Mouse (Mus musculus): Measurements from ENCODE around the gene Sarm1. TPM values are rescaled to one million over a fixed set of nuclear protein-coding genes. Genes with fewer than 3 reads are reported as not detected.

The Sarm1 gene
- total RNA-seq, 2 experiments from 2014 or later: 34.3 to 36.5 TPM

DNA sequence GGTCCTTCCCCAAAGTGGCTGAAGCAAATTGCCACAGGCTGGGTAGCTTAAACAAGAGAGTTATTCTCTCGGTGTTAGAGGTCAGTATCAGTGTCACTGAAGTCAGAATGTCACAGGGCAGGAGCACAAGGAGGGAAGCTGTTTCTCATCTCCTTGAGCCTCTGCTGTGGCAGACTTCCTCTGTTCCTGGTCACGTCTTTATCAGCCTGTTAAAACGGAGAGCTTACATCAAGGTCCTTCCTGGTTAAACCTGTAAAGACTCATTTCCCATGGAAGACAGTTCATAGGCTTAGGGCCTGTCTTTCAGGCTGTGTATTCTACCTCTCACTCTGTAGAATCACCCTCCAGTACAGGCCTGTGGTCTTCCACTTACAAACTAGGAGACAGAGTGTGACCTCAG, 29.6 kb downstream of the Sarm1 start:
- DNase-seq (ENCODE audit: low spot score in 2 of 2): no peak
- intact Hi-C loops (cut with DNase I): no loop called here

DNA sequence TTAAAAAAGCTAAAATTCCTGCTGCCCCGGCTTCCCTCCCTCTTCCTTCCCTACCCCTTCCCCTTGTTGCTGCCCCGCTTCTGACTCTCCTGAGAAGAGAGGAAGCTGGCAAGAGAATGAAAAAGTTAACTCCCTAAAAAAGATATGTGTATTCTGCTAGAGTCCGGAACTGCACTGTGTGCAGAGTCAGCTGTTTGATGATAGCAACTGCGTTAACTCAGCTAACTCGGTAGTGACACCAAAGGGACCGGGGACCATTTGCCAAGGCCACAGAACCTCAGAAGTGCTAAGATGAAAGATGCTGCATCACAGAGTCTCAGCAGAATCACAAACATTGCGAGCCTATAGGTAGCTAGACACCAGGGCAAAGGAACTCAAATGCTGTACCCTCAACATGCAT, 30.0 kb downstream of the Sarm1 start:
- intact Hi-C loops (cut with DNase I): no loop called here
- DNase-seq (ENCODE audit: low spot score in 2 of 2): no peak

DNA sequence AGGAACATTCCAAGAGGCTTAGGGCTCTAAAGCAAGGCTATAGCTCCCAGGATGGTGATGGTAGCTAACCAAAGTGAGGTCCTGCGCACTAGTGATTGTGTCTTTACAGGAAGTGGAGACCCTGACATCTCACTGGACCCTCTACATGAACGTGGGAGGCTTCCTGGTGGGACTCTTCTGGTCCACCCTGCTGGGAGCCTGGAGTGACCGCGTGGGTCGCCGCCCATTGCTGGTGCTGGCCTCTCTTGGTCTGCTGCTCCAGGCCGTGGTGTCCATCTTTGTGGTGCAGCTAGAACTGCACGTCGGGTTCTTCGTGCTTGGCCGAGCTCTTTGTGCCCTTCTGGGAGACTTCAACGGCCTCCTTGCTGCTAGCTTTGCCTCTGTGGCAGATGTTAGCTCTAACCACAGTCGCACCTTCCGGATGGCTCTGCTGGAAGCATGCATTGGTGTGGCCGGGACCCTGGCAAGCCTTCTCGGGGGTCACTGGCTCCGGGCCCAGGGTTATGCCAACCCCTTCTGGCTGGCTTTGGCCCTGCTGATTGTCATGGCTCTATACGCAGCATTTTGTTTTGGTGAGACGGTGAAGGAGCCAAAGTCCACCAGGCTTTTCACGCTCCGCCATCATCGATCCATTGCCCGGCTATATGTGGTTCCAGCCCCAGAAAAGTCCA, 31.2 kb downstream of the Sarm1 start:
- no peak for DNase-seq (ENCODE audit: low spot score in 2 of 2)
- intact Hi-C loops (cut with DNase I): no loop called here

DNA sequence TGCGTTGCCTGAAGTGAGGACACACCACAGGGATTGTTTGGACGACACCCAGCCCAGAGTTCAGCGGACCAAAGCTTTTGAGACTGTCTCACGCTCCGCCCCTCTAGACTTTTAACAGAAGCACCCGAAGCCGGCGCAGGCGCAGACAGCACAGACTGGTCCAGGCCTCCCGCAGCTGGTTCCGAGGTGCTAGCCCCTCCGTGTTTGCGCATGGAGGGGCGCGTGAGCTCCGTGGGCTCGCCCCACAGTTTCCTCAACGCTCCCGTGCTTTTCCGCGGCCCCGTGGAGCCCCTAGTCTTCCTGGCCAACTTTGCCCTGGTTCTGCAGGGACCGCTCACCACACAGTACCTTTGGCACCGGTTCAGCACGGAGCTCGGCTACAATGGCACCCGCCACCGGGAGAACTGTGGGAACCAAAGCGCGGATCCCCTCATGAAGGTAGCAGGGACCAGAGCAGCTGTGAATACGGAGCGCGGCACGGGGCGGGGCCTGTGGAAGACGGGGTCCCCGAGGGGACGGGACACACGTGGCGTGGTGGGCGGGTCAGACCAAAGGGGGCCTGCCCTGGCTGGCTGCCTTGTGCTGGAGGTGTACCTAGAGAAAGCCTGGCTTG, 31.9 kb downstream of the Sarm1 start, which contains the start of gene Slc46a1:
Gene Slc46a1, plus strand, starts transcription at position 130 of the 613 bp plus-strand sequence.
- intact Hi-C loops (cut with DNase I): no loop called here
- DNase-seq (ENCODE audit: low spot score in 2 of 2): peak; percentile 80 to 83

DNA sequence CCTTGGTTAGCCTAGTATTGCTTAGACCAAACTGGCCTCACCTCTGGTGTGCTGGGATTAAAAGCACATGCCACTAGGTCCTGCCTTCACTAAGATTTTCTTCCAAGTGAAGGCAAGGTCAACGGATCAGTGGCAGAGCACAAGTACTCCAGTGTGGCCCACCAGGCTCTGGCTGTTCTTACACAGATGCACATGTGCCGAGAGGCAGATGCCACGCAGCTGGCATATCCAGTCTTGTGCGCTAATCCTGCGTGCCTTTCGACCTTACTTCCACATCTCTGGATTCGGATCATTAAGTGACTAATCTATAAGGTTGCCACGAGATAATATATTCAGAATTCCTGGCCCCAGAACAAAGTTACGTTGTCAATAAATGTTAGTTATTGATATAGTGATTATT, 32.4 kb downstream of the Sarm1 start:
- no peak for DNase-seq (ENCODE audit: low spot score in 2 of 2)
- intact Hi-C loops (cut with DNase I): no loop called here

DNA sequence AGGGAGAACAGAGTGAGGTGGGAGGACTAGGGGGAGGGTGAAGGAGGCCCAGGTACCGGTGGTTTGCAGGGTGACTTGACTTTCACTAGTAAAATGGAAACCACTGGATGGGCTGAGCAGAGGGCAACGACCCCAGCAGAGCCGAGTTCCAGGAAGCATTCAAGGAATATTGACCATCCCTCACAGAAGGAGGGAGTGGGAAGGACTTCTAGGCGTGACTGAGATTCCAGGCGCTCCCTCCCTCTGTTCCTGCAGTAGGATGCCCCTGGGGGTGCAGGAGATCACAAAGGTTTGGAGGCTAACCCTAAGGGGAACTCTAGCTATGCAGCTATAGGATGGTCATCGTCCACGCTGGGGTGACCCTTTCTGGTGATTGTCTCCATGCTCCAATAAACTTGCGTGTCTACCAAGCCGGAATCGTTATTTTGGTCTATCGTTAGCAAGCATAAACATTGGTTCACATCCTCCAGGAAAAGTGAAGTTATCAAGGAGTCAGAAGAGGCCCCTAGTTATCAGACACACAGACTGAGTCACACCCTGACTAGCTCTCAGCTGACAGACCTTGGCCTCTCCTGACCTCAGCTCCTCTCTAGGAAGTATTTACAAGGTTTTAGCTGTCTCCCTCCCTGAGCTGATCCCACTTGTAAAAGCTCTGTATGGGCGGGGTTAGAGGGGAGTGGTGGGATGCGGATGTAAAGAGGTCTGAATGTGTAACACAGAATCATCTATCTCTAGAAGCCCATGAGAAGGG, 34.1 kb downstream of the Sarm1 start:
- intact Hi-C loops (cut with DNase I): no loop called here

DNA sequence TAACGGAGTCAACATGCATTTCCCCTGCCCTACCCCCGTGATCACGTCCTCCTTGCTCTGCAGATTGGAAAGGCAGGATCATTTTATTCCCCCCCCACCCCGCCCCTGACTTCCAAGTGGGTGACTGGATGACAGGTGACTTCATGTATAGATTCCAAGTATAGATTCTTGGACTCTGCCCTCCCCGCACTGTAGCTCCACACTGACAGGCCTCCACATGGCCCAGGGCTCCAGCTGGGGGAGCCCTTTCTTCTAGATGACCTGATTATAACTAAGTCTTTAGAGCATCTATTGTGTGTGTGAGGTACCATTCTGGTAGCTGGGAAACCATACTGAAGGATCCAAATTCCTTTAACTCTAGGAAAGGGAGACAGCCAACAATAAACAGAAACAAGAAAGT, 34.9 kb downstream of the Sarm1 start:
- intact Hi-C loops (cut with DNase I): no loop called here
- DNase-seq (ENCODE audit: low spot score in 2 of 2): no peak

More for the DNA sequence above, 34.1 kb downstream of the Sarm1 start:
- no peak for DNase-seq (ENCODE audit: low spot score in 2 of 2)

DNA sequence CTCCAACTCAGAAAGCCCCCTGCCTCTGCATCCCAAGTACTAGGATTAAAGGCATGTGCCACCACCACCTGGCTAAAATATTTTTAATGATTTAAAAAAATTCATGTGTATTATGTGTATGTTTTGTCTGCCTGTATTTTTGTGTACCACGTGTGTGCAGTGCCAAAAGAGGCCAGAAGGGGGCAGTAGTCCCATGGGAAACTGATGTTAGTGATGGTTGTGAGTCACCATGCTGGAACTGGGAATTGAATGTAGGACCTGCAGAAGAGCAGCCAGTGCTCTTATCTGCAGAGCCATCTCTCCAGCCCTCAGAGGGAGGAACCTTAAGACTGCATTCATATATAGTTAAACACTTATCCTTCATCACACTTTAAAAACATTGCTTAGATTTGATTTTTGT, 35.7 kb downstream of the Sarm1 start:
- intact Hi-C loops (cut with DNase I): no loop called here
- DNase-seq (ENCODE audit: low spot score in 2 of 2): no peak

DNA sequence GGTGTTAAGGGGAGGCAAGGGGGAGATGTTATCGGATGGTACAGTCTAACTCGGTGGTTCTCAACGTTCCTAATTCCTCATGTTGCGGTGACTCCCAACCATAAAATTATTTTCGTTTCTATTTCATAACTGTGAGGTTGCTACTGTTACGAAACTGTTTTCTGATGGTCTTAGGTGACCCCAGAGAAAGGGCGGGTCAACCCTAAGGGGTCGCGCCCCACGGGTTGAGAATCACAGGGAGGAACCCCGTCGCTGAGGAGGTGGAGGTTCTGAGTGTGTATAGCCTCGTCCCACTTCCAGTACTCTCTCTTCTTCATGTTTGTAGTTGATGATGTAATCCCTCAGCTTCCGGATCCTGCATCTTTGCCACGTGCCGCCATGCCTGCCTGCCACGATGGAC, 38.8 kb downstream of the Sarm1 start:
- intact Hi-C loops (cut with DNase I): no loop called here
- no peak for DNase-seq (ENCODE audit: low spot score in 2 of 2)

DNA sequence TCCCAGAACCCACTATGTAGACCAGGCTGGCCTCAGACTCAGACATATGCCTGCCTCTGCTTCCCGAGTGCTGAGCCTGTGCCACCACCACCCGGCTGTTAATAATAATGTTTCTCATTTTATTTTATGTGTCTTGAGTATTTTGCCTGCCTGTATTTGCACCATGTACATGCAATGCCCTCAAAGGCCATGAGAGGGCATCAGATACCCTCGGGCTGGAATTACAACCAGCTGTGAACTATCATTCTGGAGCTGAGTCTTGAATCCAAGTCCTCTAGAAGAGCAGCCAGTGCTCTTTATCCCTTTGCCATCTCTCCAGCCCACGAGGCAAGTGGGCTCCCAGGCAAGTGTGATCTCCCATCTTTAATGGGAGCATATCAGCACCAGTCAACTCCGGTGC, 42.2 kb downstream of the Sarm1 start:
- peak in 1 of 2 experiments; percentile 42 for DNase-seq (ENCODE audit: low spot score in 2 of 2)
- intact Hi-C loops (cut with DNase I): no loop called here

DNA sequence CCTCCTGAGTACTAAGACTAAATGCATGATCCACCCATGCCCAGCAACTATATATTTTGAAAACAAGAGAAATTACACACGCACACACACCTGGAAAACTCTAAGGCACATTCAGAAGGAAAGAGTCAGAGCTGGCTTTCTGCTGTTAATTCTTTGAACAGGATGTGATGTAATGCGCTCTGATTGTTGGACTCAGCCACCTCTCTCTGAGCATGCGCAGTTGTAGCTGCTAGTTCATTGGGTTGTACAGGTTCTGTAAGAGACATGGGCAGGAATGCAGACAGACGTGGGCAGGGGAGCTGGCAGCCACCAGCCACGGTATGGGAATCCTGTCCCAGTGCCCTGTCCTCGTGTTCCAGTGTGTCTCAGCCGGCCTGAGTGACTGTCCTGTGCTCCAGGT, 43.3 kb downstream of the Sarm1 start:
- no peak for DNase-seq (ENCODE audit: low spot score in 2 of 2)
- intact Hi-C loops (cut with DNase I): loop anchor here (5.0 kb wide), 1 partner anchor 97 kb away; no protein-coding TSS in a partner anchor

DNA sequence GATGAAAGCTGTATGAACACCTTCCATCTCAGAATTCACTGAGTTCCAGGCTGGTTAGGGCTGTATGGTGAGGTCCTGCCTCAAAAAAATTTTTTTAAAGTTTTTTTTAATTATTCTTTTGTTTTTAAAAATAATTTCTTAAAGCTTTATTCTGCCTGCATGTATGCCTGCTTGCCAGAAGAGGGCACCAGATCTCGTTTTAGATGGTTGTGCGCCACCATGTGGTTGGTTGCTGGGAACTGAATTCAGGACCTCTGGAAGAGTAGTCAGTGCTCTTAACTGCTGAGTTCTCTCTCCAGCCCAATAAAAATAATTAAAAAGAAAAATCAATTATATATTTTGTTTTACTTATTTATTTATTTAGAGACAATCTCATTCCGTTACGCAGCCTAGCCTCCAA, 43.9 kb downstream of the Sarm1 start:
- intact Hi-C loops (cut with DNase I): loop anchor here (5.0 kb wide), 1 partner anchor 96 kb away; no protein-coding TSS in a partner anchor
- DNase-seq (ENCODE audit: low spot score in 2 of 2): peak in 1 of 2 experiments; percentile 64

DNA sequence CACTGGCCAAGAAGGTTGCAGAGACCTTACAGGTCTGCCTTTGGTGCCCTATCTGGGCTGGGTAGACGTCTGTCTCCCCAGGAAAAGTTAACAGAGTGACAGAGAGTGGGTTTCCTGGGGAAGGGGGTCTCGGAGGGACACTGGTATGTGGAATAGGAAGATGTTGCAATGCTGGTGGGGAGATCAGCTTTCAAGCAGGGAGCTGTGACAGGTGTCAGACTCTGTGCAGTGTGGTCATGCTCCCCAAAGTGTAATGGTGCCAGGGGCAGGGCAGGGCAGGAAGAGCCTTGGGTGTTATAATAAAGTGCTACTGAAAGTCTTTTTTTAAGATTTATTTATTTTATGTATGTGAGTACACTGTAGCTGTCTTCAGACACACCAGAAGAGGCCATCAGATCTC, 47.2 kb downstream of the Sarm1 start:
- no peak for DNase-seq (ENCODE audit: low spot score in 2 of 2)
- intact Hi-C loops (cut with DNase I): loop anchor here (5.0 kb wide), 1 partner anchor 93 kb away; no protein-coding TSS in a partner anchor

DNA sequence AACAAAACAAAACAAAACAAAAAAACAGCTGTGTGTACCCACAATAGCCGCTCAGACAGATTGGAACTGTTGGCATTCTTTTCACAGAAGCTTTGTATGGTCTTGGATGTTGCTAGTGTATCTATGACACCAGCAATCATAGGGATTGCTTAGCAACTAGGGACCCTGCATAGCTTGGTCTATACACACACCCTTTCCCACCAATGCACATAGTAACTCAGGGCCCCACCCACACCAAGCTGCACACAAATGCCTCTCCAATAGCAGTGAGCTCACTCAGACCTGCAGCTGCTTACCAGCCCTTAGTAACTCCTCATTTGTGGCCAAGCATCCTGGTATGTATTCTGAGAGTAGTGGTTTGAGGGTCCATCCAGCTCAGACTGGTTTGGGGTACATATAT, 49.3 kb downstream of the Sarm1 start:
- no peak for DNase-seq (ENCODE audit: low spot score in 2 of 2)
- intact Hi-C loops (cut with DNase I): no loop called here

DNA sequence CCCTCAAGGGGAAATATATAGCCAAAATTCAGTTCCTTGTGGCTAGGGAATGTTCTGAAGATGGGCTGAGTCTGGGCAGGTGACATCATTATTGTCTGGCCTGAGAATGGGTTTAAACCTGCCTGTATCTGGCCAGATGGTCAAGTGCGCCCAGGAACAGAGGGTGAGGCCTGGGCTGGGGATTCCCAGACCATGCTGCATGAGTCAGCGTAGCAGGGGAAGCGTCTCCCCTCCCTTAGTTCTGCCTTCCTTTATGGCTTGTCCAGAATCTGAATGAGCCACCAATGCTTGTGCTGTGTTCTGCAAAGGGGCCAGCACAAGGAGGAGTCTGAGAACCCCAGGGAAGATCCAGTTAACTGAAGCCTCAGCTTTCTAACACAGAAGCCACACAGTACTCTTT, 50.4 kb downstream of the Sarm1 start:
- DNase-seq (ENCODE audit: low spot score in 2 of 2): no peak
- intact Hi-C loops (cut with DNase I): no loop called here

DNA sequence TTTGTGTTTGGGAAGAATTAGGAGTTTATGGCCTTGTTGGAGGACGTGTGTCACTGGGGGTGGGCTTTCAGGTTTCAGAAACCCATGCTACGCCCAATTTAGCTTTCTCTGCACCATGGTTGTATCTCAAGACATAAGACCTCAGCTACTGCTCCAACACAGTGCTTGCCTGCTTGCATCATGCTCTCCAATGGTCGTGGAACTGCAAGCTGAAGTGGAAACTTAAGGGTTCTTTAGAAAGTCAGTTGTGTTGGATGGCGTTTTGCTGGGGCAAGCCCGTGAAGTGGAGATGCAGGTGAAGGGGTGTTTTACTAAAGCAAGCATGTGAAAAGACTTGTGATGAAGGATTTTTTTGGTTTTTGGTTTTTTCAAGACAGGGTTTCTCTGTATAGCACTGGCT, 54.4 kb downstream of the Sarm1 start:
- intact Hi-C loops (cut with DNase I): no loop called here
- DNase-seq (ENCODE audit: low spot score in 2 of 2): no peak

DNA sequence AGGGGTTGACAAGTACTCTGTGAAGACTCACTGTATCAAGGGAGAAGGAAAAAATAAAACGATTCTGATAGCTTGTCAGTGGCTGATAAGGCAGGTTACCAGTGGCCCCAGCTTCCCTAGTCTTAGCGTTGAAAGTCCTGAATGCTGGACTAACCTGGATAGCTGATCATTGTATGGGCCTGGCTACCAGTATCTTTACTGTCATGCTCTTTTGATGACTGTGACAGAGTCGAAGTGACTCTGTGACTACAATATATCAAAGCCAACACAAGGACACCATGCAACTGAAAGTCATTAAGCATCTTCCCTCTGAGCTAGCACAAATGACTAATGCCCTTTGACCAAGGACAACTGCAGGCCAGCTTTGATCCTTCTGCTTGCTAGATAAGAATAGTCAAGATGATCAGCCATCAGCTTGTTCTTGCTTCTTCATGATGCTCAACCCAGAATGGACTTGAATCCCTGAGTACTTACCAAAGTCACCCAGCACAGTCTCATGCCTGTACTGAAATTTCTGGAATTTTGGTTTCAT, 59.1 kb downstream of the Sarm1 start:
- intact Hi-C loops (cut with DNase I): no loop called here
- DNase-seq (ENCODE audit: low spot score in 2 of 2): no peak

DNA sequence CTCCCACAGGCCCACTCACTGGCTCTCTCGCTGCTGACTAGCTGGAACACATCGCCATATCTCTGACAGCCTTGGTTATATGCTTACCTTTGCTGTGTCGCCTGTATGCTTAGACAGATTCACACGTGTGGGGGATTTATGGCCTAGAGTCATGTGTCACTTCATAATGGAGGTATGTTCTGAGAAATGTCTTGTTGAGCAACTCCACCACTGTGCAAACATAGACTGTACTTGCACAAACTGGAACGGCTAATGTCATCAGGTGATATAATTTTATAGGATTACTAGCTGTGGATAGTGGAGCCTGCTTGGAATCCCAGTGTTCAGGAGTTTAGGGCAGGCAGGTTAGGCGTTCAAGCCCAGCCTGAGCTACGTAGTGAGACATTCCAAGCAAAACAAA, 60.4 kb downstream of the Sarm1 start:
- DNase-seq (ENCODE audit: low spot score in 2 of 2): no peak
- intact Hi-C loops (cut with DNase I): no loop called here

DNA sequence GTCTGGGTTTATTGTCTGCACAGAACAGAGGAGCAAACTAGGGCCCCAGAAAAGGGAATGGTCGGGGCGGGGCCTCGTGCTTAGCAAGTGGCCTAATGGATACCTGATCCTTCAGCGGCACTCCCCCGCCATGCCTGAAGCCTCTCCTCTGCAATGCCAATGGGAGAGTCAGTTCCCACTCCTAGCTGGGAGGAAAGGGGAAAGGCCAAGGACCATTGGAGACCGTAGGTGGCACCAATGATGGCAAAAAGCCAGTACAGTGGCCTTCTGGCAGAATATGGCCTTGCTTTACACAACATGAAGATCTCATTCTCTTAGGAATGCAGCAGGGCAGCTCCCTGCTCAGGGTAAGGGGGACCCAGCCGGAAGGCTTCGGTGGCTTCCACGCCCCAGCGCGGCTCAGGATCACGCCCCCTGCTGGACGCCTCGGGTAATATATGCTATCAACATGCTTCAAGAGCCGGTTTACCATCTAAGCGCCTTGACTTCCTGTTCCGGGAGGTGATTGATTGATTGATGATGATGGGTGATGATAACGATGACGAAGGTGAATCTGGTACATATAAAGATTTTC, 61.7 kb downstream of the Sarm1 start:
- DNase-seq (ENCODE audit: low spot score in 2 of 2): no peak
- intact Hi-C loops (cut with DNase I): no loop called here

DNA sequence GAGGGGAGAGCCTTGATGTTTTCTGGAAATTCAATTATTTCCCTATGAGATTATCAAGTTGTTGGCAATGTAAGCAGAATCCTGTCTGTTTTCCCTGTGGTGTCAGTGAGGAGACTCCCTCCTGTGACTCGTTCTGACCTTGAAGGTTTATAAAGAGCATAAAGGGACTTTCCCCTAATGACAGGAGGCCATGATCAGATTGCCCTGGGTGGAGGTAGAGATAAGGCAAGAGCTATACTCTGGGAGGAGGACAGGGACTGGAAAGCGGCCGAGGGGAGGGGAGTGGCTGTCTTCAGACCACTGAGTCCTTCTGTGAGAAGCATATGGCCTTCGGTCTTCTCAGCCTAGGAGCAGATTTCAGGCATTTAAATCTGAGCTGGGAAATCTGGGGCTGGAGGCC, 63.5 kb downstream of the Sarm1 start:
- intact Hi-C loops (cut with DNase I): no loop called here
- no peak for DNase-seq (ENCODE audit: low spot score in 2 of 2)
